Mouse (Mus musculus) layer of hippocampus, adult 9-11 months (tissue): ENCODE data around the gene Arhgef25.
"Not testable (repeated sequence)": the region's sequence is repeated elsewhere in the genome, so short reads cannot be mapped to it uniquely, and the experiment has no call there.

Experiments
- DNase-seq: peaks from one replicate; pipeline ENCODE4 v3.0.0; 2022

Gene Arhgef25

DNA sequence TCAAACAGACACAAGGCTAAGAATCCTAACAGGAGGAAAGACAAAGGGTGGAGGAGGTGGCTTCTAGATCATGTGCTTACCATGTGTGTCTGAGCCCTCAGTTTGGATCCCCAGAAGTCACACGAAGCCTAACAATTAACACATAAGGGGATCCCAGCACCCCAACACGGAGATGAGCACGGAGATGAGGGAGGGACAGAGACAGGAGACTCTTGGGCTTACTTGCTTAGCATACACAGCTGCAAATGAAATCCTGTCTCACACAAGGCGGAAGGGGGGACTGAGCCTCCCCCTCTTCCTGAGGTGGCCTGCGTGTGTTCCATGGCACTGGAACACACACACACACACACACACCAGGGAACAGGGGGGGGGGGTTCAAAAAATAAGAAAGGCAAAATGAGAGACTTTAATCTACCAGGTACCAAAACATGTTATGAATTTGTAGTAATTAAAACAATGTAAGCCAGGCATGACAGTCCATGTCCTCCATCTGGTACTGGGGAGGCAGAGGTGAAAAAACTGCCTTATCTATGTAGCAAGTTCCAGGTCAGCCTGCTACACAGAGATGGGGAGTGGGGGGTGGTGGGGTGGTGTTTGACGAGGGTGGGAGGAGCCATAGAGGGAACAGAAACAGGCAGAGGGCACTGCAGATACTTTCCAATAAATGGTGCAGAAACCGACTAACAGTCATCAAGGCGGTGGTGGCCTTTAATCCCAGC, 54.6 kb downstream of the Arhgef25 start:
- DNase-seq = no peak

DNA sequence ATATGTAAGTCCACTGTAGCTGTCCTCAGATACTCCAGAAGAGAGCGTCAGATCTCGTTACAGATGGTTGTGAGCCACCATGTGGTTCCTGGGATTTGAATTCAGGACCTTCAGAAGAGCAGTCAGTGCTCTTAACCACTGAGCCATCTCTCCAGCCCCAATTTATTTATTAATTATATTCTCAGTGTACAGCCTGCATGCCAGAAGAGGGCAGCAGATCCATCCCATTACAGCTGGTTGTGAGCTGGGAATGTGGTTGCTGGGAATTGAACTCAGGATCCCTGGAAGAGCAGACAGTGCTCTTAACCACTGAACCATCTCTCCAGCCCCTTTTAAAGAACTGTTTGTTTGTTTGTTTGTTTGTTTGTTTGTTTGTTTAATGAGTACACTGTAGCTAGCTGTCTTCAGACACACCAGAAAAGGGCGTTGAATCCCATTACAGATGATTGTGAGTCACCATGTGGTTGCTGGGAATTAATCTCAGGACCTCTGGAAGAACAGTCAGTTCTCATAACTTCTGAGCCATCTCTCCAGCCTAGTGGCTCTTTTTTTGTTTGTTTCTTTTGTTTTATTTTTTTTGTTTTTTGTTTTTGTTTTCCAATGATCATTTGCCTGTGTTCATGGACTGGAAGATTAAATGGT, 55.4 kb downstream of the Arhgef25 start:
- not testable (repeated sequence) for DNase-seq
